Mouse (Mus musculus) liver, postnatal 0 days (tissue): ENCODE results near the gene Gm20388.

Experiments used
- CTCF ChIP-seq: sonication (generic); IDR thresholded peaks from 2 replicates; pipeline ENCODE4 v1.5.1; 2016; ENCODE audit warnings: antibody characterized with exemption, low read depth
- EP300 ChIP-seq: IDR thresholded peaks from 2 replicates; pipeline ENCODE4 v1.6.1; 2016; ENCODE audit warnings: antibody characterized with exemption, low read depth, mild to moderate bottlenecking

DNA sequence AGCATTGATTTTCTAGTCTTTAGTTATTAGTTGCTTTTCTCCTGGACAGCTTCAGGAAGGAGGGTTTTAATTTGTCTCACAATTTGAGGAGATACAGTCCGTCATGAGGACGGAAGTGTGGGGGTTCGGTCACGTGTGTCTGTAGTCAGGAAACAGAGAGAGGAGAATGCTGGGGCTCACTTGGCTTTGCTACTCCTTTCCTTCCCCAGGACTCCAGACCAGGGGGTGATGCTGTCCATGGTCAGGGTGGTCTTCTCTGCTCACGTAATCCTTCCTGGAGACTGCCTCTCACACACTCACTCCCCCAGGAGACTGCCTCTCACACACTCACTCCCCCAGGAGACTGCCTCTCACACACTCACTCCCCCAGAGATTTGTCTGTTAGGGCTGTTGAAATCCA lies 4133.8 kb downstream of the Gm20388 start:
- TF ChIP-seq EP300 (no peak), CTCF (no peak)
